In the genomic region with DNA sequence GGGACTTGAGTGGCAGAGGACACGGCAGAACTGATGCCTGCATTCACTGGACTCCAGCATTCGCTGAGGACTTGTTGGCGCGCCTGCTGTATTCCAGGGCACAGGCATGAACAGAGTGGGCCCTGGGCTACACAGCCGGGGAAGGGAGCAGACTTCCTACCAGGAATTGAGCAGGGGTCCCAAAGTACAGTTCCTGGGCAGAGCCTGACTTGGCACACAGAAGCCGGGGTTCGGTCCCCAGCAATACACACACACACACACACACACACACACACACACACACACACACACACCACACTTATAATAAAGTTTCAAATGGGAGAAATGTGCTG, we compare ENCODE assay signal across 8 mouse cellular contexts. TPM values are rescaled to one million over a fixed set of nuclear protein-coding genes. Genes with fewer than 3 reads are reported as not detected.
DNase-seq lines count a peak whose midpoint lies in the region; ATAC-seq lines count a peak whose summit lies in the region.

No protein-coding gene starts in this region.

- H3K9ac ChIP-seq in kidney, embryonic 16.5 days (replicated peaks; ENCODE audit: low read length): peak overlapping the region; percentile 77
- peak overlapping the region; percentile 44 for H3K9ac ChIP-seq in hindbrain, embryonic 15.5 days
- peak overlapping the region; percentile 60; the same call in 1 of the 2 replicates for H3K9ac ChIP-seq in midbrain, embryonic 14.5 days (replicated peaks; ENCODE audit: low read length)

- no peak for ATAC-seq in kidney, embryonic 16.5 days (ENCODE audit: low FRiP score, low TSS enrichment)
- ATAC-seq in hindbrain, embryonic 15.5 days (ENCODE audit: low FRiP score, low read depth): peak; percentile 80; the same call in 1 of the 2 replicates
- no peak for ATAC-seq in midbrain, embryonic 14.5 days (ENCODE audit: low FRiP score, low TSS enrichment)

- H3K27ac ChIP-seq in kidney, embryonic 16.5 days (ENCODE audit: low read length): peak overlapping the region; percentile 57; the same call in 1 of the 2 replicates
- H3K27ac ChIP-seq in brown adipose tissue, adult 24 weeks (replicated peaks; ENCODE audit: low read depth, low read length): no peak overlapping the region
- peak overlapping the region; percentile 89 for H3K27ac ChIP-seq in hindbrain, embryonic 15.5 days (replicated peaks)
- peak overlapping the region; percentile 91 for H3K27ac ChIP-seq in midbrain, embryonic 14.5 days (replicated peaks; ENCODE audit: low read depth, low read length)

- WGBS in kidney, embryonic 16.5 days: 6% methylated on average over 7 of the region's 7 CpGs
- 0% methylated on average over 5 of the region's 7 CpGs for WGBS in hindbrain, embryonic 15.5 days
- 3% methylated on average over 7 of the region's 7 CpGs for WGBS in midbrain, embryonic 14.5 days

- DNase-seq in kidney, postnatal 25 days: no peak
- DNase-seq in midbrain, embryonic 14.5 days: no peak
- DNase-seq in spleen, postnatal 14 days (ENCODE audit: low spot score in 2 of 2): no peak
- no peak for DNase-seq in gastrocnemius, adult 18-20 months (ENCODE audit: low spot score)
- no peak for DNase-seq in T-cell, adult 2 months (ENCODE audit: low spot score)

- H3K9me3 ChIP-seq in kidney, embryonic 16.5 days (ENCODE audit: low read length): no peaks in the 10 kb centered on the region
- H3K9me3 ChIP-seq in hindbrain, embryonic 15.5 days: no peaks in the 10 kb centered on the region
- no peaks in the 10 kb centered on the region for H3K9me3 ChIP-seq in midbrain, embryonic 14.5 days (ENCODE audit: control insufficient read depth, low read length)

- peaks cover 9% of the 10 kb centered on the region for H3K4me1 ChIP-seq in kidney, embryonic 16.5 days (ENCODE audit: insufficient read depth, low read length)
- peaks cover 8% of the 10 kb centered on the region; the same call in 1 of the 2 replicates for H3K4me1 ChIP-seq in brown adipose tissue, adult 24 weeks (ENCODE audit: control insufficient read depth, insufficient read depth, insufficient read length, low read length)
- peaks cover 28% of the 10 kb centered on the region for H3K4me1 ChIP-seq in hindbrain, embryonic 15.5 days (replicated peaks)
- H3K4me1 ChIP-seq in midbrain, embryonic 14.5 days (ENCODE audit: control insufficient read depth, insufficient read depth, low read length): peaks cover 16% of the 10 kb centered on the region

- peak overlapping the region; percentile 70 for H3K4me3 ChIP-seq in kidney, embryonic 16.5 days (ENCODE audit: low read length)
- H3K4me3 ChIP-seq in brown adipose tissue, adult 24 weeks (ENCODE audit: insufficient read depth, low read depth, low read length): peak overlapping the region; percentile 52
- H3K4me3 ChIP-seq in hindbrain, embryonic 15.5 days: peak overlapping the region; percentile 80
- peak overlapping the region; percentile 68 for H3K4me3 ChIP-seq in midbrain, embryonic 14.5 days (replicated peaks; ENCODE audit: low read depth, low read length)

- peak overlapping the region; percentile 87 for H3K4me2 ChIP-seq in kidney, embryonic 16.5 days (replicated peaks; ENCODE audit: low read depth, low read length)
- peak overlapping the region; percentile 64 for H3K4me2 ChIP-seq in hindbrain, embryonic 15.5 days
- H3K4me2 ChIP-seq in midbrain, embryonic 14.5 days (ENCODE audit: low read length): peak overlapping the region; percentile 68

- H3K36me3 ChIP-seq in kidney, embryonic 16.5 days (ENCODE audit: insufficient read depth, low read length): no peaks in the 10 kb centered on the region
- H3K36me3 ChIP-seq in hindbrain, embryonic 15.5 days: no peaks in the 10 kb centered on the region
- H3K36me3 ChIP-seq in midbrain, embryonic 14.5 days (ENCODE audit: control insufficient read depth, insufficient read depth, low read length): no peaks in the 10 kb centered on the region

- H3K27me3 ChIP-seq in kidney, embryonic 16.5 days (ENCODE audit: insufficient read depth, low read length): no peaks in the 10 kb centered on the region
- no peaks in the 10 kb centered on the region for H3K27me3 ChIP-seq in hindbrain, embryonic 15.5 days
- H3K27me3 ChIP-seq in midbrain, embryonic 14.5 days (ENCODE audit: control insufficient read depth, insufficient read depth, low read length): no peaks in the 10 kb centered on the region

RNA-seq across cellular contexts. Expression of a gene that starts 0.4 kb away (rescaled TPM):
- 19.9 and 22.3 TPM in 2 replicates for polyA plus RNA-seq in kidney, embryonic 16.5 days (2015; fragmentation: Nextera tagmentation; extraction: Ambion mirVana)
- polyA plus RNA-seq in brown adipose tissue, adult 24 weeks (2012; ENCODE audit: insufficient read depth, insufficient read length, missing spikeins): 3.0 and 4.5 TPM in 2 replicates
- polyA plus RNA-seq in hindbrain, embryonic 15.5 days (2015; fragmentation: Nextera tagmentation; extraction: Ambion mirVana): 46.1 and 57.4 TPM in 2 replicates
- polyA plus RNA-seq in midbrain, embryonic 14.5 days (2014; fragmentation: Nextera tagmentation; extraction: Ambion mirVana): 43.9 and 51.7 TPM in 2 replicates
- 1 to 10 TPM; 7.7 to 8.4 TPM for total RNA-seq in gastrocnemius, adult 18-20 months (2021)

RNA-seq across cellular contexts. Expression of a gene that starts 37.0 kb away (rescaled TPM):
- polyA plus RNA-seq in kidney, embryonic 16.5 days (2015; fragmentation: Nextera tagmentation; extraction: Ambion mirVana): 25.0 and 26.8 TPM in 2 replicates
- polyA plus RNA-seq in brown adipose tissue, adult 24 weeks (2012; ENCODE audit: insufficient read depth, insufficient read length, missing spikeins): 9.3 and 9.5 TPM in 2 replicates
- polyA plus RNA-seq in hindbrain, embryonic 15.5 days (2015; fragmentation: Nextera tagmentation; extraction: Ambion mirVana): 29.5 and 33.6 TPM in 2 replicates
- 24.2 and 27.2 TPM in 2 replicates for polyA plus RNA-seq in midbrain, embryonic 14.5 days (2014; fragmentation: Nextera tagmentation; extraction: Ambion mirVana)
- 1 to 10 TPM; 7.7 to 8.3 TPM for total RNA-seq in gastrocnemius, adult 18-20 months (2021)

RNA-seq across cellular contexts. Expression of a gene that starts 47.3 kb away (rescaled TPM):
- polyA plus RNA-seq in kidney, embryonic 16.5 days (2015; fragmentation: Nextera tagmentation; extraction: Ambion mirVana): 6.5 and 7.0 TPM in 2 replicates
- not detected in 2 replicates for polyA plus RNA-seq in brown adipose tissue, adult 24 weeks (2012; ENCODE audit: insufficient read depth, insufficient read length, missing spikeins)
- 133 and 145 TPM in 2 replicates for polyA plus RNA-seq in hindbrain, embryonic 15.5 days (2015; fragmentation: Nextera tagmentation; extraction: Ambion mirVana)
- polyA plus RNA-seq in midbrain, embryonic 14.5 days (2014; fragmentation: Nextera tagmentation; extraction: Ambion mirVana): 104 and 143 TPM in 2 replicates
- not detected for total RNA-seq in gastrocnemius, adult 18-20 months (2021)

RNA-seq across cellular contexts. Expression of a gene that starts 53.1 kb away (rescaled TPM):
- polyA plus RNA-seq in kidney, embryonic 16.5 days (2015; fragmentation: Nextera tagmentation; extraction: Ambion mirVana): 29.3 and 30.7 TPM in 2 replicates
- 1.3 TPM in 1 of 2 replicates, not detected in the other for polyA plus RNA-seq in brown adipose tissue, adult 24 weeks (2012; ENCODE audit: insufficient read depth, insufficient read length, missing spikeins)
- polyA plus RNA-seq in hindbrain, embryonic 15.5 days (2015; fragmentation: Nextera tagmentation; extraction: Ambion mirVana): 7.0 and 8.6 TPM in 2 replicates
- 2.1 and 3.0 TPM in 2 replicates for polyA plus RNA-seq in midbrain, embryonic 14.5 days (2014; fragmentation: Nextera tagmentation; extraction: Ambion mirVana)
- 1 to 10 TPM; 2.8 to 2.9 TPM for total RNA-seq in gastrocnemius, adult 18-20 months (2021)

Comparison
In these comparisons a context has a peak if more than half of its experiments do, and no peak if none do; other contexts are left out.
1. RNA of a gene that starts 47.3 kb away (polyA plus RNA-seq): 133 to 145 TPM in hindbrain, embryonic 15.5 days and 104 to 143 TPM in midbrain, embryonic 14.5 days; 6.5 to 7.0 TPM in kidney, embryonic 16.5 days and not detected in brown adipose tissue, adult 24 weeks; every median in the first group is over 10 times any median in the second.
2. Peak in every context shown above with its lines, with median percentiles within 50 percentile points of each other: H3K4me2 ChIP-seq, H3K4me3 ChIP-seq and H3K9ac ChIP-seq.